Mouse (Mus musculus): ENCODE results near the gene Utp14b.

DNA sequence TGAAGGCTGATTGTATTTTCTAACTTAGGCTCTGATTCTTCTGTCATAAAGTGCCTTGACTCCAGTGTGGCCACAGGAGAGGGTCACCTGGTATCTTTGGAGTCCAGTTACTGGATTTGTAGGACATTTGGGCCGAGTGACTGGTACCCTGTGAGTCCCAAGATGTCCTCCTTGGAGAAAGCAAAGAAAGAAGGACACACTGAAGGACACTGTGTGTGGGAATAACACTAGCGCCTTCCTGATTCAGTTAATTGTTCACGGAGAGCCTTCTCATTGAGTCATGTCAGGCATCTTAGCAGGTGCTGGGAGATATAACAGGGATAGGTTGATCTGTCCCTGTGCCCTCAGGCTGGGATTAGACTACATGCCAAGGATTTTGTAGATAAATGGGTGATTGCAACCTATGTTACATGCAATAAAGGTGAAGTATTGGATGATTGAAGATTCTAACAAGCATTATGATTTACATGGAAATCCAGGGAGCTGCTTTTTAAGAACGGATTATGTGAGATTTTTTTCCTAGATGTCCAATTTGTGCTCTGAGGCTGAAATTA, 1.5 kb downstream of the Utp14b start:
- no peak for TF ChIP-seq CTCF (IDR thresholded peaks at IDR 0.05; ENCODE audit: control insufficient read depth, insufficient read depth, insufficient replicate concordance, low read depth, low read length)
- TF ChIP-seq POLR2A (IDR thresholded peaks at IDR 0.05; ENCODE audit: control insufficient read depth, low read depth, low read length), result no peak
